Mouse (Mus musculus): ENCODE results near the gene Dis3. TPM values are rescaled to one million over a fixed set of nuclear protein-coding genes. Genes with fewer than 3 reads are reported as not detected.

Gene Dis3
- polyA plus RNA-seq (2015; fragmentation: Nextera tagmentation; extraction: Ambion mirVana) = 18.6 and 20.2 TPM in 2 replicates

- TF ChIP-seq CTCF (IDR thresholded peaks at IDR 0.05; ENCODE audit: low read depth) = no peak
- peak; percentile 100 for ATAC-seq (replicated peaks; ENCODE audit: low FRiP score, low read depth)
- under 1% methylated on average over 72 of the region's 73 CpGs for WGBS
Observed at GRCm38 (mm10) chr14:99099267-99099966, at the start of gene Dis3, which contains the start of gene Pibf1. Gene Dis3 (minus strand): TSS chr14:99099770. Gene Pibf1 (plus strand): TSS chr14:99099424.

GRCm38 (mm10) chr14:99146841-99147240 is 47.3 kb upstream of the Dis3 start:
- ATAC-seq (replicated peaks; ENCODE audit: low FRiP score, low read depth) = no peak
- WGBS = 89% methylated on average over 1 of the region's 1 CpGs

More at GRCm38 (mm10) chr14:99099267-99099966, at the start of gene Dis3, which contains the start of gene Pibf1:
- Histone ChIP-seq H3K27me3 (ENCODE audit: insufficient read depth, low read length) (no peaks in the 10 kb centered on the region), H3K4me1 (replicated peaks; ENCODE audit: insufficient read depth, low read length) (no peaks in the 10 kb centered on the region), H3K4me3 (replicated peaks; ENCODE audit: low read depth, low read length) (peak within 1 kb of the TSS; percentile 63), H3K9ac (ENCODE audit: low read depth, low read length) (peak within 1 kb of the TSS; percentile 81), H3K36me3 (ENCODE audit: insufficient read depth, low read length) (peaks cover 31% of the 10 kb centered on the region), H3K4me2 (ENCODE audit: low read length) (peak within 1 kb of the TSS; percentile 66), H3K9me3 (replicated peaks; ENCODE audit: low read length) (no peaks in the 10 kb centered on the region), H3K27ac (peak within 1 kb of the TSS; percentile 42)
- DNase-seq (ENCODE audit: low spot score) = peak; percentile 98

GRCm38 (mm10) chr14:99141786-99142633 is 42.4 kb upstream of the Dis3 start:
- Histone ChIP-seq H3K4me1 (replicated peaks; ENCODE audit: insufficient read depth, low read length) (no peaks in the 10 kb centered on the region), H3K4me2 (ENCODE audit: low read length) (no peak overlapping the region), H3K36me3 (ENCODE audit: insufficient read depth, low read length) (peaks cover 11% of the 10 kb centered on the region; the same call in 1 of the 2 replicates), H3K4me3 (replicated peaks; ENCODE audit: low read depth, low read length) (no peak overlapping the region), H3K27me3 (ENCODE audit: insufficient read depth, low read length) (no peaks in the 10 kb centered on the region), H3K9ac (ENCODE audit: low read depth, low read length) (no peak overlapping the region), H3K9me3 (replicated peaks; ENCODE audit: low read length) (no peaks in the 10 kb centered on the region), H3K27ac (no peak overlapping the region)
- 23% methylated on average over 15 of the region's 15 CpGs for WGBS
- ATAC-seq (replicated peaks; ENCODE audit: low FRiP score, low read depth) (peak; percentile 82), DNase-seq (ENCODE audit: low spot score) (peak; percentile 84)
- TF ChIP-seq CTCF (IDR thresholded peaks at IDR 0.05; ENCODE audit: low read depth) = peak; percentile 96

More at GRCm38 (mm10) chr14:99146841-99147240, 47.3 kb upstream of the Dis3 start:
- H3K27ac ChIP-seq = no peak overlapping the region
- no peak overlapping the region for H3K4me2 ChIP-seq (ENCODE audit: low read length)
- H3K9me3 ChIP-seq (replicated peaks; ENCODE audit: low read length) = no peaks in the 10 kb centered on the region
- no peaks in the 10 kb centered on the region for H3K4me1 ChIP-seq (replicated peaks; ENCODE audit: insufficient read depth, low read length)
- DNase-seq (ENCODE audit: low spot score) = no peak
- H3K36me3 ChIP-seq (ENCODE audit: insufficient read depth, low read length) = peaks cover 8% of the 10 kb centered on the region; the same call in 1 of the 2 replicates
- H3K4me3 ChIP-seq (replicated peaks; ENCODE audit: low read depth, low read length) = no peak overlapping the region
- no peak for TF ChIP-seq CTCF (IDR thresholded peaks at IDR 0.05; ENCODE audit: low read depth)
- no peaks in the 10 kb centered on the region for H3K27me3 ChIP-seq (ENCODE audit: insufficient read depth, low read length)
- H3K9ac ChIP-seq (ENCODE audit: low read depth, low read length) = no peak overlapping the region

- H3K27me3 ChIP-seq (ENCODE audit: insufficient read depth, low read length) = no peaks in the 10 kb centered on the region
- DNase-seq (ENCODE audit: low spot score) = no peak
- no peak overlapping the region for H3K27ac ChIP-seq
- WGBS = 92% methylated on average over 2 of the region's 2 CpGs
- no peak overlapping the region for H3K4me2 ChIP-seq (ENCODE audit: low read length)
- no peaks in the 10 kb centered on the region for H3K9me3 ChIP-seq (replicated peaks; ENCODE audit: low read length)
- no peaks in the 10 kb centered on the region for H3K4me1 ChIP-seq (replicated peaks; ENCODE audit: insufficient read depth, low read length)
- H3K4me3 ChIP-seq (replicated peaks; ENCODE audit: low read depth, low read length) = no peak overlapping the region
- peaks cover 14% of the 10 kb centered on the region; the same call in 1 of the 2 replicates for H3K36me3 ChIP-seq (ENCODE audit: insufficient read depth, low read length)
- ATAC-seq (replicated peaks; ENCODE audit: low FRiP score, low read depth) = no peak
- H3K9ac ChIP-seq (ENCODE audit: low read depth, low read length) = no peak overlapping the region
- no peak for TF ChIP-seq CTCF (IDR thresholded peaks at IDR 0.05; ENCODE audit: low read depth)
Observed at GRCm38 (mm10) chr14:99140036-99140435, 40.5 kb upstream of the Dis3 start.

- 80% methylated on average over 16 of the region's 16 CpGs for WGBS
- DNase-seq (ENCODE audit: low spot score) (no peak), ATAC-seq (replicated peaks; ENCODE audit: low FRiP score, low read depth) (no peak)
- no peak overlapping the region for H3K4me3 ChIP-seq (replicated peaks; ENCODE audit: low read depth, low read length)
- H3K36me3 ChIP-seq (ENCODE audit: insufficient read depth, low read length) = peaks cover 10% of the 10 kb centered on the region; the same call in 1 of the 2 replicates
- TF ChIP-seq CTCF (IDR thresholded peaks at IDR 0.05; ENCODE audit: low read depth) = no peak
- no peaks in the 10 kb centered on the region for H3K4me1 ChIP-seq (replicated peaks; ENCODE audit: insufficient read depth, low read length)
- H3K9me3 ChIP-seq (replicated peaks; ENCODE audit: low read length) = no peaks in the 10 kb centered on the region
- no peak overlapping the region for H3K4me2 ChIP-seq (ENCODE audit: low read length)
- no peak overlapping the region for H3K9ac ChIP-seq (ENCODE audit: low read depth, low read length)
- H3K27ac ChIP-seq = no peak overlapping the region
- H3K27me3 ChIP-seq (ENCODE audit: insufficient read depth, low read length) = no peaks in the 10 kb centered on the region
Observed at GRCm38 (mm10) chr14:99136297-99136696, 36.7 kb upstream of the Dis3 start.

GRCm38 (mm10) chr14:99135761-99136160 is 36.2 kb upstream of the Dis3 start:
- Histone ChIP-seq H3K36me3 (ENCODE audit: insufficient read depth, low read length) (peaks cover 11% of the 10 kb centered on the region; the same call in 1 of the 2 replicates), H3K27me3 (ENCODE audit: insufficient read depth, low read length) (no peaks in the 10 kb centered on the region), H3K9ac (ENCODE audit: low read depth, low read length) (no peak overlapping the region), H3K4me2 (ENCODE audit: low read length) (no peak overlapping the region), H3K4me3 (replicated peaks; ENCODE audit: low read depth, low read length) (no peak overlapping the region), H3K27ac (no peak overlapping the region), H3K4me1 (replicated peaks; ENCODE audit: insufficient read depth, low read length) (no peaks in the 10 kb centered on the region), H3K9me3 (replicated peaks; ENCODE audit: low read length) (no peaks in the 10 kb centered on the region)
- TF ChIP-seq CTCF (IDR thresholded peaks at IDR 0.05; ENCODE audit: low read depth) = no peak
- DNase-seq (ENCODE audit: low spot score) (no peak), ATAC-seq (replicated peaks; ENCODE audit: low FRiP score, low read depth) (no peak)
- whole genome bisulfite sequencing = 81% methylated on average over 9 of the region's 9 CpGs
